Mouse (Mus musculus): ENCODE results near the gene Selenoh. TPM values are rescaled to one million over a fixed set of nuclear protein-coding genes. Genes with fewer than 3 reads are reported as not detected.
A peak's percentile ranks its signal among the peaks of the same experiment; 100 is the strongest.

The Selenoh gene
- polyA plus RNA-seq, 1 experiment from 2014 or later = 315 TPM

GRCm38 (mm10) chr2:84705295-84705694, 34.7 kb upstream of the Selenoh start:
- 79% methylated on average over 1 of the region's 1 CpGs for WGBS
- no peaks in the 10 kb centered on the region for H3K27me3 ChIP-seq (ENCODE audit: control insufficient read depth, insufficient read depth, low read depth, low read length)
- no peak overlapping the region for H3K27ac ChIP-seq (ENCODE audit: low read length)
- no peak overlapping the region for H3K9ac ChIP-seq (ENCODE audit: low read length)
- no peak for ATAC-seq (ENCODE audit: low read depth)
- H3K9me3 ChIP-seq (ENCODE audit: control insufficient read depth, low read length) = no peaks in the 10 kb centered on the region
- H3K4me2 ChIP-seq (ENCODE audit: low read depth, low read length) = no peak overlapping the region
- no peaks in the 10 kb centered on the region for H3K4me1 ChIP-seq (replicated peaks; ENCODE audit: control insufficient read depth, insufficient read depth, low read length)
- H3K36me3 ChIP-seq (ENCODE audit: control insufficient read depth, insufficient read depth, low read length) = peaks cover 15% of the 10 kb centered on the region
- no peak overlapping the region for H3K4me3 ChIP-seq (ENCODE audit: low read length)

- Histone ChIP-seq H3K27me3 (ENCODE audit: control insufficient read depth, insufficient read depth, low read depth, low read length) (no peaks in the 10 kb centered on the region), H3K4me3 (ENCODE audit: low read length) (no peak overlapping the region), H3K27ac (ENCODE audit: low read length) (no peak overlapping the region), H3K9ac (ENCODE audit: low read length) (no peak overlapping the region), H3K4me2 (ENCODE audit: low read depth, low read length) (no peak overlapping the region), H3K4me1 (replicated peaks; ENCODE audit: control insufficient read depth, insufficient read depth, low read length) (no peaks in the 10 kb centered on the region), H3K36me3 (ENCODE audit: control insufficient read depth, insufficient read depth, low read length) (peaks cover 8% of the 10 kb centered on the region), H3K9me3 (ENCODE audit: control insufficient read depth, low read length) (no peaks in the 10 kb centered on the region)
- 67% methylated on average over 5 of the region's 5 CpGs for WGBS
- no peak for ATAC-seq (ENCODE audit: low read depth)
Measured at GRCm38 (mm10) chr2:84704329-84704728, 33.8 kb upstream of the Selenoh start.

GRCm38 (mm10) chr2:84703497-84703896, 32.9 kb upstream of the Selenoh start:
- no peak overlapping the region for H3K27ac ChIP-seq (ENCODE audit: low read length)
- H3K36me3 ChIP-seq (ENCODE audit: control insufficient read depth, insufficient read depth, low read length) = peaks cover 3% of the 10 kb centered on the region
- no peaks in the 10 kb centered on the region for H3K4me1 ChIP-seq (replicated peaks; ENCODE audit: control insufficient read depth, insufficient read depth, low read length)
- ATAC-seq (ENCODE audit: low read depth) = no peak
- WGBS = 94% methylated on average over 1 of the region's 1 CpGs
- H3K4me2 ChIP-seq (ENCODE audit: low read depth, low read length) = no peak overlapping the region
- no peaks in the 10 kb centered on the region for H3K9me3 ChIP-seq (ENCODE audit: control insufficient read depth, low read length)
- no peaks in the 10 kb centered on the region for H3K27me3 ChIP-seq (ENCODE audit: control insufficient read depth, insufficient read depth, low read depth, low read length)
- H3K9ac ChIP-seq (ENCODE audit: low read length) = no peak overlapping the region
- no peak overlapping the region for H3K4me3 ChIP-seq (ENCODE audit: low read length)

- Histone ChIP-seq H3K27me3 (ENCODE audit: control insufficient read depth, insufficient read depth, low read depth, low read length) (no peaks in the 10 kb centered on the region), H3K4me3 (ENCODE audit: low read length) (no peak overlapping the region), H3K27ac (ENCODE audit: low read length) (peak overlapping the region; percentile 51), H3K4me2 (ENCODE audit: low read depth, low read length) (no peak overlapping the region), H3K9ac (ENCODE audit: low read length) (no peak overlapping the region), H3K9me3 (ENCODE audit: control insufficient read depth, low read length) (no peaks in the 10 kb centered on the region), H3K4me1 (replicated peaks; ENCODE audit: control insufficient read depth, insufficient read depth, low read length) (peaks cover 2% of the 10 kb centered on the region; the same call in 1 of the 2 replicates), H3K36me3 (ENCODE audit: control insufficient read depth, insufficient read depth, low read length) (peaks cover 32% of the 10 kb centered on the region)
- peak; percentile 89 for ATAC-seq (ENCODE audit: low read depth)
- WGBS = 61% methylated on average over 5 of the region's 5 CpGs
Measured at GRCm38 (mm10) chr2:84695007-84695695, 24.6 kb upstream of the Selenoh start.

- no peaks in the 10 kb centered on the region for H3K27me3 ChIP-seq (ENCODE audit: control insufficient read depth, insufficient read depth, low read depth, low read length)
- no peaks in the 10 kb centered on the region for H3K4me1 ChIP-seq (replicated peaks; ENCODE audit: control insufficient read depth, insufficient read depth, low read length)
- no peak overlapping the region for H3K4me2 ChIP-seq (ENCODE audit: low read depth, low read length)
- no peak for ATAC-seq (ENCODE audit: low read depth)
- no peak overlapping the region for H3K9ac ChIP-seq (ENCODE audit: low read length)
- H3K27ac ChIP-seq (ENCODE audit: low read length) = no peak overlapping the region
- peaks cover 54% of the 10 kb centered on the region for H3K36me3 ChIP-seq (ENCODE audit: control insufficient read depth, insufficient read depth, low read length)
- no peaks in the 10 kb centered on the region for H3K9me3 ChIP-seq (ENCODE audit: control insufficient read depth, low read length)
- no peak overlapping the region for H3K4me3 ChIP-seq (ENCODE audit: low read length)
- WGBS = 87% methylated on average over 12 of the region's 12 CpGs
Measured at GRCm38 (mm10) chr2:84690050-84690449, 19.5 kb upstream of the Selenoh start.

- Histone ChIP-seq H3K9me3 (ENCODE audit: control insufficient read depth, low read length) (no peaks in the 10 kb centered on the region), H3K4me1 (replicated peaks; ENCODE audit: control insufficient read depth, insufficient read depth, low read length) (no peaks in the 10 kb centered on the region), H3K36me3 (ENCODE audit: control insufficient read depth, insufficient read depth, low read length) (peaks cover 47% of the 10 kb centered on the region), H3K4me3 (ENCODE audit: low read length) (no peak overlapping the region), H3K27ac (ENCODE audit: low read length) (no peak overlapping the region), H3K4me2 (ENCODE audit: low read depth, low read length) (no peak overlapping the region), H3K9ac (ENCODE audit: low read length) (no peak overlapping the region), H3K27me3 (ENCODE audit: control insufficient read depth, insufficient read depth, low read depth, low read length) (no peaks in the 10 kb centered on the region)
- no peak for ATAC-seq (ENCODE audit: low read depth)
- WGBS = 80% methylated on average over 2 of the region's 2 CpGs
Measured at GRCm38 (mm10) chr2:84688080-84688844, 17.7 kb upstream of the Selenoh start.

- H3K4me2 ChIP-seq (ENCODE audit: low read depth, low read length) = no peak overlapping the region
- no peaks in the 10 kb centered on the region for H3K27me3 ChIP-seq (ENCODE audit: control insufficient read depth, insufficient read depth, low read depth, low read length)
- H3K36me3 ChIP-seq (ENCODE audit: control insufficient read depth, insufficient read depth, low read length) = peaks cover 15% of the 10 kb centered on the region
- no peak for ATAC-seq (ENCODE audit: low read depth)
- H3K9me3 ChIP-seq (ENCODE audit: control insufficient read depth, low read length) = no peaks in the 10 kb centered on the region
- no peak overlapping the region for H3K27ac ChIP-seq (ENCODE audit: low read length)
- no peak overlapping the region for H3K4me3 ChIP-seq (ENCODE audit: low read length)
- H3K9ac ChIP-seq (ENCODE audit: low read length) = no peak overlapping the region
- H3K4me1 ChIP-seq (replicated peaks; ENCODE audit: control insufficient read depth, insufficient read depth, low read length) = peaks cover 7% of the 10 kb centered on the region
- WGBS = 61% methylated on average over 6 of the region's 6 CpGs
Measured at GRCm38 (mm10) chr2:84682605-84683183, 12.1 kb upstream of the Selenoh start.

- Histone ChIP-seq H3K4me2 (ENCODE audit: low read depth, low read length) (peak within 1 kb of the TSS; percentile 89), H3K36me3 (ENCODE audit: control insufficient read depth, insufficient read depth, low read length) (peaks cover 13% of the 10 kb centered on the region), H3K9ac (ENCODE audit: low read length) (peak within 1 kb of the TSS; percentile 95), H3K4me1 (replicated peaks; ENCODE audit: control insufficient read depth, insufficient read depth, low read length) (peaks cover 13% of the 10 kb centered on the region), H3K27ac (ENCODE audit: low read length) (peak within 1 kb of the TSS; percentile 81), H3K9me3 (ENCODE audit: control insufficient read depth, low read length) (no peaks in the 10 kb centered on the region), H3K4me3 (ENCODE audit: low read length) (peak within 1 kb of the TSS; percentile 100), H3K27me3 (ENCODE audit: control insufficient read depth, insufficient read depth, low read depth, low read length) (no peaks in the 10 kb centered on the region)
- 15% methylated on average over 8 of the region's 8 CpGs for WGBS
- no peak for ATAC-seq (ENCODE audit: low read depth)
Measured at GRCm38 (mm10) chr2:84679016-84679415, 8.4 kb upstream of the Selenoh start, which contains the start of gene Tmx2. Tmx2 (minus strand) TSS chr2:84679140.

All from lung, embryonic 16.5 days (tissue).